Mouse (Mus musculus) heart, embryonic 12.5 days (tissue): ENCODE measurements around the gene Elf2. TPM values are rescaled to one million over a fixed set of nuclear protein-coding genes. Genes with fewer than 3 reads are reported as not detected.
"Not testable (repeated sequence)": the region's sequence is repeated elsewhere in the genome, so short reads cannot be mapped to it uniquely, and the experiment has no call there.

Experiments
- ATAC-seq: fragments of 200-750 bp; cut with Nextera tagmentation; 2 replicates; pipeline ENCODE4 v1.8.0; 2017; ENCODE audit warnings: moderate TSS enrichment, moderate library complexity; ENCODE audit not compliant: insufficient number of reproducible peaks, low FRiP score
- H3K27ac ChIP-seq: fragments of 300-500 bp; sonication (generic); 2 replicates; pipeline ENCODE4 v1.5.1; 2016; ENCODE audit warnings: mild to moderate bottlenecking, moderate library complexity; ENCODE audit not compliant: poor library complexity, severe bottlenecking
- H3K27me3 ChIP-seq: fragments of 300-500 bp; sonication (generic); replicated peaks from 2 replicates; pipeline ENCODE4 v1.6.1; 2016; ENCODE audit warnings: mild to moderate bottlenecking, moderate library complexity
- H3K36me3 ChIP-seq: fragments of 300-500 bp; sonication (generic); 2 replicates; pipeline ENCODE4 v1.6.1; 2016; ENCODE audit warnings: mild to moderate bottlenecking, moderate library complexity
- H3K4me1 ChIP-seq: fragments of 300-500 bp; sonication (generic); replicated peaks from 2 replicates; pipeline ENCODE4 v1.6.1; 2016; ENCODE audit warnings: mild to moderate bottlenecking
- H3K4me2 ChIP-seq: fragments of 300-500 bp; sonication (generic); 2 replicates; pipeline ENCODE4 v1.6.1; 2016; ENCODE audit warnings: mild to moderate bottlenecking, moderate library complexity
- H3K4me3 ChIP-seq: fragments of 300-500 bp; sonication (generic); 2 replicates; pipeline ENCODE4 v1.5.1; 2016; ENCODE audit warnings: mild to moderate bottlenecking
- H3K9ac ChIP-seq: fragments of 300-500 bp; sonication (generic); 2 replicates; pipeline ENCODE4 v1.6.1; 2016; ENCODE audit warnings: mild to moderate bottlenecking, moderate library complexity
- H3K9me3 ChIP-seq: fragments of 300-500 bp; sonication (generic); replicated peaks from 2 replicates; pipeline ENCODE4 v1.6.1; 2016; ENCODE audit warnings: mild to moderate bottlenecking, moderate library complexity
- WGBS: fragments of 180-500 bp; shearing (Covaris S2); methylation state at CpG from one replicate; pipeline ENCODE4 v1.1.7; 2016; 5-methylcytosine and 5-hydroxymethylcytosine counted together
- polyA plus RNA-seq: library from polyadenylated mRNA; unstranded; fragments of >200 nt; fragmentation: Nextera tagmentation; extraction: Ambion mirVana; gene quantifications from 2 replicates; pipeline ENCODE4 v1.2.1, GENCODE M21; 2016

Gene Elf2
- polyA plus RNA-seq, 1 experiment from 2014 or later: 57.7 TPM

DNA sequence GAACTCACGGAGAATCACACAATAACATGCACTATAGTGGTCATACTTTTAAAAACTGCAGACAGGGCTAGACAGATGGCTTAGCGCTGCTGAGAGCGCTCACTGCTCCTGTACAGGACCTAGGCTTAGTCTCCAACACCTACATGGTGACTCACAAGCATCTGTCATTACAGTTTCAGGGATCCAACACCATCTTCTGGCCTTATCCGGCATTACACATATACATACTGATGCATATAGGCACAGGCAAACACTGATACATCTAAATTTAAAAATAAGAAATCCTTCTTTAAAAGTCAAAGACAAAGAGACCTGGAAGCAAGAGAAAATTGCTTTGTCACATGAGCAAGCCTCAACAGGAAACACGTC is 13.1 kb downstream of the Elf2 start:
- no peak for ATAC-seq
- Histone ChIP-seq H3K4me1 (peaks cover 16% of the 10 kb centered on the region), H3K9ac (no peak overlapping the region), H3K27ac (no peak overlapping the region), H3K36me3 (peaks cover 20% of the 10 kb centered on the region), H3K9me3 (peaks cover 7% of the 10 kb centered on the region), H3K4me2 (no peak overlapping the region), H3K27me3 (no peaks in the 10 kb centered on the region), H3K4me3 (no peak overlapping the region)
- WGBS: 96% methylated on average over 5 of the region's 5 CpGs

DNA sequence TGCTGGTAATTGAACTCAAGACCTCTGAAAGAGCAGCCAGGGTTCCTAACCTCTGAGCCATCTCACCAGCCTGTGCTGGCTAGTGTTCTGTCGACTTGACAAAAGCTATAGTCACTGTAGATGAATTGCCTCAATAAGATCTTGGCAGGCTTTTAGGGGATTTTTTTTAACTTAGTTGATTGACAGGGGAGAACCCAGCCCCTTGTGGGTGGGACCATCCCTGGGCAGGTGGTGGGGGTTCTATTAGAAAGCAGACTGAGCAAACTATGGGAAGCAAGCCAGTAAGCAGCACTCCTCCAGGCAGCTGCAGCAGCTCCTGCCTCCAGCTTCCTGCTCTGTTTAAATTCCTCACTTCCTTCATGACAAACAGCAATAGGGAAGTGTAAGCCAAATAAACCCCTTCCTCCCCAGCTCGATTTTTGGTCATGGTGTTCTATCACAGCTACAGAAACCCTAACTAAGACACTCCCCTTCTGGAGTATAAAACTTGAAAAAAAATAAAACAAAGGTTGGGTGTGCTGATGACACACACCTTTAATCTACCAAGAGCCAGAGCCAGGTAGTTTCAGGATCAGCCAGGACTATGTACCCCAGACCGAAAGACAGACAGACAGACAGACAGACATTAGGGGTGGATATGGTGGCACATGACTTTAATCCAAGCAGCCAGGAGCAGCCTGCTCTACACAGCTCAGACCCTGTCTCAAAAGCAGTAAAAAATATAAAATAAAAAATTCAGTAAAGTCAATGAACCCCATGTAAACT is 13.6 kb downstream of the Elf2 start:
- Histone ChIP-seq H3K9ac (no peak overlapping the region), H3K4me1 (peaks cover 16% of the 10 kb centered on the region), H3K36me3 (peaks cover 20% of the 10 kb centered on the region), H3K4me2 (no peak overlapping the region), H3K27ac (no peak overlapping the region), H3K4me3 (no peak overlapping the region), H3K27me3 (no peaks in the 10 kb centered on the region), H3K9me3 (peaks cover 7% of the 10 kb centered on the region)
- WGBS: 83% methylated on average over 3 of the region's 3 CpGs
- ATAC-seq: no peak

DNA sequence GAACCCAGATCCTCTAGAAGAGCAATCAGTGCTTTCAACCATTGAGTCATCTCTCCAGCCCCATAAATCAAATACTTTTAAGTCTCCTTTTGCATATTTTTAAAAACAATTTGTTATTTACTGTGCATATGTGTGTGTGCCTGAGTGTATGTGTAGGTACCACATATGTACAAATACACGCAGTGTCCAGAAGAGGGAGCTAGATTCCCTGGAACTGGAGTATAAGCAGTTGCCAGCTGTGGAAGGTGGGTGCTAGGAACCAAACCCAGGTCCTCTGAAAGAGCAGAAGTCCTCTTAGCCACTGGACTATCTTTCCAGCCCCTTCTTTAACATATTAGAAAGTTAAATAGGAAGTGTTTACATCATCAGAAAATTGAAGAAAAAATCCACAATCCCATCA is 15.0 kb downstream of the Elf2 start:
- no peaks in the 10 kb centered on the region for H3K27me3 ChIP-seq
- H3K9ac ChIP-seq: no peak overlapping the region
- H3K4me1 ChIP-seq: peaks cover 16% of the 10 kb centered on the region
- WGBS: 80% methylated on average over 1 of the region's 1 CpGs
- no peak overlapping the region for H3K4me3 ChIP-seq
- H3K4me2 ChIP-seq: no peak overlapping the region
- H3K27ac ChIP-seq: no peak overlapping the region
- no peak for ATAC-seq
- H3K9me3 ChIP-seq: peaks cover 5% of the 10 kb centered on the region
- H3K36me3 ChIP-seq: peaks cover 27% of the 10 kb centered on the region

DNA sequence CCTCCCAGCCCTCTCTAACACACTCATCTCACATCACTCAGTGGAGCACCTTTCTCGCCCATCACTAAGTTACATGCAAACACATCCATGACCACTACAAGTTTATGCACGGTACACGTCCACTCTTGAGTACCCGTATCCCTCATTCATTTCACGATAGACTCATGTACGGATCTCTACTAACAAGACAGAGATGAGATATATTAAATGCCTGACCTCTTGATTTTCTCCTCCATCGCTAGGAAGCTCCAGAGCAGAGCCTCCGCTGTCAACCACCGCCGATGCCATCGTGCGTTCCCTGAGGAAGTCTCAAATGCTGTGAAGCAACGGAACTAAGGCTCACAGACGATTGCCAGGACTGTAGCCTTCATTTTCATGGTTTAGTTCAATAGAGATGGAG is 17.5 kb downstream of the Elf2 start:
- 94% methylated on average over 14 of the region's 14 CpGs for WGBS

DNA sequence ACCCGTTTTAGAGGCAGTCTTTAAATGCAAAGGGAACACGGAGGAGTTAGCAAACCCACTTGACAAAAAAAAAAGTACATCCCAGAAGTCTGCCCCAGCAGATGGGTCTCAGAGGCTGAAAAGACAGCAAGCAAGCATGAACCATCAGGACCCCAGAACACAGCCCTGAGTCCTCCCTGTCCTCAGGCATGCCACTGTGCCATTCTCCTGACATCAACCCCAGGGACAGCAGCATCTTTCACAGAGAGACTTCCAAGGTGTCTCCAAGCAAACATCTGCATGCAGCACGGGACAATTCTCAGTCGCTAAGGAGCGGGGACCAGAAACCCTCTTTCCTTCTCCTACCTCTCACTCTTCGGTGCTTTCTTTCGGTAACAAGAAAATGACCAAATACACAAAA is 18.1 kb downstream of the Elf2 start:
- Histone ChIP-seq H3K4me3 (no peak overlapping the region), H3K4me1 (peaks cover 5% of the 10 kb centered on the region), H3K27me3 (no peaks in the 10 kb centered on the region), H3K36me3 (peaks cover 47% of the 10 kb centered on the region), H3K9me3 (peaks cover 8% of the 10 kb centered on the region), H3K9ac (no peak overlapping the region), H3K4me2 (no peak overlapping the region), H3K27ac (no peak overlapping the region)
- WGBS: 90% methylated on average over 7 of the region's 7 CpGs
- no peak for ATAC-seq

More for the DNA sequence above, 17.5 kb downstream of the Elf2 start:
- peaks cover 8% of the 10 kb centered on the region for H3K9me3 ChIP-seq
- H3K36me3 ChIP-seq: peaks cover 43% of the 10 kb centered on the region
- no peaks in the 10 kb centered on the region for H3K27me3 ChIP-seq
- 0 out of 2 replicates have a peak, but pooled peaks cover 5% of the 10 kb centered on the region for H3K4me1 ChIP-seq
- no peak overlapping the region for H3K4me2 ChIP-seq
- no peak overlapping the region for H3K27ac ChIP-seq
- no peak for ATAC-seq
- no peak overlapping the region for H3K9ac ChIP-seq
- no peak overlapping the region for H3K4me3 ChIP-seq

DNA sequence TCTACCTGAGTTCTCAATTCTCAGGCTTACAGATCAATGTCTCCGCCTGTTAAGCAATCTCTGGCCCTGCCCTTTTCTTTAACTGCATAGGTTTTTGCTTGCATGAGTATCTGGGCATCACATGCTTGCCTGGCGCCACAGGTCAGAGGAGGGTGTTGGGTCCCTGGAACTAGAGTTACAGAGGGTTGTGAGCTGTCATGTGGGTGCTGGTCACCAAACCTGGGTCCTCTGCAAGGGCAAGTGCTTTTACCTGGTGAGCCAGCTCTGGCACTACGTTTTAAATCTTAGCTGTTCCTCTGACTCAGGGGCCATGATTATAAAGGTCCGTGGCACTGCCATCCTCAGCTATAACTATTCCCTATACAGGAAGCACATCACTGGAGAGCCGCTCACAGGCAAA is 19.3 kb downstream of the Elf2 start:
- no peak for ATAC-seq
- WGBS: 89% methylated on average over 5 of the region's 5 CpGs

DNA sequence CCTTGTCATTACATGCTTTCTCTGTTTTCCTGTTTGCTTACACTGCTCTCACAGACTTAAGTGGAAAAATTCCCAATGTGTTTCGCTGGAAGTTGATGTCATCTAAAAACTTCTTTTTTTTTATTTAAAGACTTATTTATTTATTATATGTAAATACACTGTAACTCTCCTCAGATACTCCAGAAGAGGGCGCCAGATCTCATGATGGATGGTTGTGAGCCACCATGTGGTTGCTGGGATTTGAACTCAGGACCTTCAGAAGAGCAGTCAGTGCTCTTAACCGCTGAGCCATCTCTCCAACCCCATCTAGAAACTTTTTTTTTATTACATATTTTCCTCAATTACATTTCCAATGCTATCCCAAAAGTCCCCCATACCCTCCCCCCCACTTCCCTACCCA is 22.4 kb downstream of the Elf2 start:
- Histone ChIP-seq H3K36me3 (peaks cover 34% of the 10 kb centered on the region), H3K4me1 (peaks cover 11% of the 10 kb centered on the region)
- H3K4me2 ChIP-seq, H3K4me3 ChIP-seq, H3K27me3 ChIP-seq, H3K9ac ChIP-seq, H3K9me3 ChIP-seq, ATAC-seq, H3K27ac ChIP-seq: not testable (repeated sequence)
- WGBS: 89% methylated on average over 3 of the region's 3 CpGs

More for the DNA sequence above, 19.3 kb downstream of the Elf2 start:
- H3K4me3 ChIP-seq: no peak overlapping the region
- H3K9me3 ChIP-seq: peaks cover 6% of the 10 kb centered on the region
- H3K27me3 ChIP-seq: no peaks in the 10 kb centered on the region
- H3K27ac ChIP-seq: no peak overlapping the region
- H3K36me3 ChIP-seq: peaks cover 47% of the 10 kb centered on the region
- H3K4me1 ChIP-seq: peaks cover 6% of the 10 kb centered on the region
- H3K9ac ChIP-seq: no peak overlapping the region
- no peak overlapping the region for H3K4me2 ChIP-seq

DNA sequence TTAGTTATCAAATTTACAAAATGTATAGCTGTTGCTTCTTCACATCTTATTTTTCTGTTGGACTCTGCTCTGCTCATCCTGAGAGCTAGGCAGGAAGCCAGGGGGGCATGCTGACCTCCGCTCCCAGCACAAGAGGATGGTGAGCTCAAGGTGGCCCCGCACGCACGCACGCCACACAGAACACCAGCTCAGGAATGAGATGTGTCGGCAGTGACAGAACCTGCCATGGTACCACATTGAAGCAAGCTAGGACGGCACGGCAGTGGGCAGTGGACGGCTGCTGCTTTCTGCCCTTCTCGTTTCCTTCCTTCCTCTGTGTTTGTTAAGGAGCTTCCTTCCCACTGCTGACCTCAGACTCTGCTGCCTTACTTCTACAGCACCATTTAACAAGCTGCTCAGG is 23.6 kb downstream of the Elf2 start:
- H3K4me2 ChIP-seq: no peak overlapping the region
- H3K27ac ChIP-seq: no peak overlapping the region
- peaks cover 12% of the 10 kb centered on the region for H3K4me1 ChIP-seq
- no peak for ATAC-seq
- H3K27me3 ChIP-seq: no peaks in the 10 kb centered on the region
- H3K36me3 ChIP-seq: peaks cover 31% of the 10 kb centered on the region
- peaks cover 3% of the 10 kb centered on the region; the same call in 1 of the 2 replicates for H3K9me3 ChIP-seq
- no peak overlapping the region for H3K9ac ChIP-seq
- WGBS: 68% methylated on average over 10 of the region's 10 CpGs
- H3K4me3 ChIP-seq: no peak overlapping the region

DNA sequence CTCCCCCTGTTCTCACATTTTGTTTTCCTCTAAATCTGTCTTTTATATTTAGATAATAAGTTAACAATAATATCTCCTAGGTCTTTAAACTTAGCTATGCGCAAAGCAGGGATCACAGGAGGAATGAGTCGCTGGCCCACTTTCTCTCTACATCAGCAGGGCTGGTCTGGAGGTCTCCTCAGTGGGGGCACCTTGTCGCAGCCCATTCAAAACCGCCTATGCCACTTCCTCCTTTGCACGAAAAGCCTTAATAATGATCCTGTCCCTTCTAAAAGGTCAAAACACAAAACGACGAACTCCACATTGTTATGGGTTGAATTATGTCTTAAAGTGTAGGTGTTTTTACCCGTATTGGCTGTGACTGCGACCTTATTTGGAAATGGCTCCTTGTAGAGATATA is 28.8 kb downstream of the Elf2 start:
- Histone ChIP-seq H3K4me2 (0 out of 2 replicates have a peak overlapping the region, but pooled peaks have one; percentile 18), H3K9me3 (no peaks in the 10 kb centered on the region), H3K27me3 (no peaks in the 10 kb centered on the region), H3K4me1 (peaks cover 32% of the 10 kb centered on the region), H3K9ac (no peak overlapping the region), H3K4me3 (no peak overlapping the region), H3K27ac (no peak overlapping the region), H3K36me3 (peaks cover 14% of the 10 kb centered on the region)
- WGBS: 34% methylated on average over 9 of the region's 9 CpGs
- ATAC-seq: no peak

DNA sequence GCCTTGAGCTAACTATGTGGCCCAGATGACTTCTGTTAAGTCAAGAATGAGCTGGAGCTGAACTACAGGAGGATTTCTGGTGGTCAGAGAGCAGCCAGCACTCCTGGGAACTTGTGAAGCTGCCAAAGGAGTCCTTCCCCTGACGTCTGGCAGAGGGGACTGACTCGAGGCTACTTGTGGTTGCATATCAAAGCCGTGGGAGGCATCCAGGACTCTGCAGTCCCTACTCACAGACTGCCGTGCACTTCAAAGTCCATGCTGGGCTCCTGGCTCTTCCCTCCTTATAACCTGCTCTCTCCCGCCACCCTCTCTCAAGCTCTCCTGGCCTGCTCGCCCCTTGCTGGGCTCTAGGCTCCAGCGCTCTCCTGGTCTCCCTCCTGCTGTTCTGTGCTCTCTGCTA is 30.4 kb downstream of the Elf2 start:
- peak; percentile 54 for ATAC-seq
- peak overlapping the region; percentile 47 for H3K4me2 ChIP-seq
- H3K4me1 ChIP-seq: peaks cover 34% of the 10 kb centered on the region
- H3K36me3 ChIP-seq: peaks cover 14% of the 10 kb centered on the region
- 28% methylated on average over 7 of the region's 7 CpGs for WGBS
- peak overlapping the region; percentile 39 for H3K9ac ChIP-seq
- no peaks in the 10 kb centered on the region for H3K9me3 ChIP-seq
- peak overlapping the region; percentile 63 for H3K27ac ChIP-seq
- no peaks in the 10 kb centered on the region for H3K27me3 ChIP-seq
- H3K4me3 ChIP-seq: no peak overlapping the region

DNA sequence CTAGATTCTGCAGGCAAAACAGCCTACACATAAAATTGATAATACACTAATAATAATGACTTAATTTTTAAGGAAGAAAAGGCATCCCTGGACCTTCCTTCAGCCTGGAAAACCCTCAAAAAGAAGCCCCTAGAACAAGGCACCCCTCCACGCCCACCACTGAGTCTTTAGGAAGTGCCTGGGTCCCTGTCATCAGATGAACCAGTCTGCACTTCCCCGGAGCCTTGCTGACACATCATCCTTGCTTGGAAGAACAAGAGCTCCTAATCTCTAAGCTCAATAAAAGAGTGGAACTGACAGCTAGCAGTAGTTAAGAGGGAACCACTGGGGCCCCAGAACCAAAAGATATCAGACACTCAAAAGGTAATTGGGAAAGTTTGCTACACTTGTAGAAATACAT is 33.8 kb downstream of the Elf2 start:
- Histone ChIP-seq H3K9ac (no peak overlapping the region), H3K27me3 (no peaks in the 10 kb centered on the region), H3K4me1 (peaks cover 40% of the 10 kb centered on the region), H3K4me2 (no peak overlapping the region), H3K36me3 (peaks cover 14% of the 10 kb centered on the region), H3K4me3 (no peak overlapping the region), H3K9me3 (no peaks in the 10 kb centered on the region; the same call in 1 of the 2 replicates), H3K27ac (no peak overlapping the region)
- no peak for ATAC-seq
- WGBS: 38% methylated on average over 2 of the region's 2 CpGs

DNA sequence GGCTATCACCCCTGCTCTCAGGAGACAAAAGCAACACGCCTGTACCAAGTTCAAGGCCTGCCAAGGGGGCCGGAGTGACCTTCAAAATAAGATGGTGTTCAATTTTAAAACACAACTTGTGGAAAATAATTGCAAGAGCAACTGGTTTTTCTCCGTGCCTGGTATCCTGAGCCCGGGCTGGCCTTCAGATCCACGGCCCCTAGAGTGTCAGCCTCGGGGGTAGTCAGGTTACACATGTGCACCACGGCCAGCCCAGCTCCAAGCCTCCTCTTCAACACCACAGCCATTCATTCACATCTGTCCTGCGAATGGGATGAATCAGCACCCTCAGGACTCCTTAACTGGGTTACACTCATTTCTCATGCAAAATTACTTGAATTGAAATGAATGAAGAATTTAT is 34.5 kb downstream of the Elf2 start:
- no peak overlapping the region for H3K4me3 ChIP-seq
- H3K27me3 ChIP-seq: no peaks in the 10 kb centered on the region
- ATAC-seq: no peak
- 84% methylated on average over 8 of the region's 8 CpGs for WGBS
- no peak overlapping the region for H3K9ac ChIP-seq
- H3K36me3 ChIP-seq: peaks cover 15% of the 10 kb centered on the region
- H3K4me2 ChIP-seq: no peak overlapping the region
- no peak overlapping the region for H3K27ac ChIP-seq
- H3K4me1 ChIP-seq: peaks cover 34% of the 10 kb centered on the region
- H3K9me3 ChIP-seq: no peaks in the 10 kb centered on the region; the same call in 1 of the 2 replicates
